Mouse (Mus musculus): Measurements from ENCODE around the gene Adcy2. TPM values are rescaled to one million over a fixed set of nuclear protein-coding genes. Genes with fewer than 3 reads are reported as not detected.

Adcy2 gene
- total and polyA plus RNA-seq, 3 experiments: not detected

- TF ChIP-seq SMC3 (IDR thresholded peaks at IDR 0.05; ENCODE audit: low read depth, low read length) (no peak), CHD2 (IDR thresholded peaks at IDR 0.05; ENCODE audit: low read length) (no peak), SIN3A (IDR thresholded peaks at IDR 0.05; ENCODE audit: low read length) (no peak), UBTF (IDR thresholded peaks at IDR 0.05; ENCODE audit: low read depth, low read length) (no peak), MXI1 (IDR thresholded peaks at IDR 0.05; ENCODE audit: low read depth, low read length) (no peak), NELFE (IDR thresholded peaks at IDR 0.05; ENCODE audit: low read depth, low read length) (no peak)
These were observed 23.9 kb upstream of the Adcy2 start for GRCm38 (mm10) chr13:69023239-69023638.

DNA sequence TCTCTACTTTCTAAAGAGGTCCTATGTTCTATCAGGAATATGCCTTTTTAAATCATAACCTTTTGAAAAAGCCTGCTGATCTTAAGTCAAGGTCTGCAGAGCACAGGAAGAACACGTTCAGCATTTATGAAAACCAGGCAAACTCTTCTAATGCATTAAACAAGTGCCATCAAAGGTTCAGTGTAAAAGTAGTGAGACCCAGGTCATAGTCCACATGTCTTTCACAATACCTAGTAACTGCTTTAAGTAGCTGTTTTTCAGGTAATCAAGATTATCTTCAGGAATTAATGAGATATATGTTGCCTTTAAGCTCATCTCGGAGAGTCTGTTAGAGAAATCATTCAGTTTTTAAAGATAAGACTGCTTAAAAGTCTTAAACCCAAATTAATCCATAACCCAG is 21.2 kb upstream of the Adcy2 start:
- Histone ChIP-seq H3K9me3 (replicated peaks; ENCODE audit: low read length) (peaks cover 58% of the 10 kb centered on the region), H3K9ac (ENCODE audit: insufficient read depth, low read depth) (no peak overlapping the region), H3K27me3 (replicated peaks) (no peaks in the 10 kb centered on the region), H3K79me2 (replicated peaks; ENCODE audit: control insufficient read depth, extremely low read depth, insufficient read depth, poor library complexity, severe bottlenecking) (no peaks in the 10 kb centered on the region), H3K27ac (ENCODE audit: insufficient read depth, low read depth) (no peak overlapping the region), H3K4me1 (ENCODE audit: control insufficient read depth in 1 of 2, insufficient read depth in 2 of 2) (no peaks in the 10 kb centered on the region), H3K4me3 (replicated peaks in 1 of 3; ENCODE audit: low read depth in 2 of 3, low read length in 2 of 3, poor library complexity in 1 of 3) (no peak overlapping the region), H3K36me3 (replicated peaks in 1 of 2; ENCODE audit: control insufficient read depth in 1 of 2, insufficient read depth in 1 of 2, low read length in 1 of 2) (no peaks in the 10 kb centered on the region), H3K4me2 (ENCODE audit: insufficient read depth, low read depth, poor library complexity, severe bottlenecking) (no peak overlapping the region)
- TF ChIP-seq NELFE (IDR thresholded peaks at IDR 0.05; ENCODE audit: low read depth, low read length) (no peak), PAX5 (IDR thresholded peaks at IDR 0.05; ENCODE audit: low read length) (no peak), MEF2A (IDR thresholded peaks at IDR 0.05; ENCODE audit: borderline replicate concordance, low read depth, low read length) (no peak), MAX (IDR thresholded peaks at IDR 0.05; ENCODE audit: low read length) (no peak), RCOR1 (conservative IDR thresholded peaks at IDR 0.05; ENCODE audit: low read depth, low read length) (no peak)
- DNase-seq (ENCODE audit: extremely low read depth): no peak
- dilution Hi-C loops (cut with MboI; ENCODE audit: extremely low pct_ligation_motif_present, extremely low pct_unique_long_range_greater_than_20kb, low sequenced_read_pairs) (no loop called here), in situ Hi-C loops (cut with MboI; ENCODE audit: low pct_ligation_motif_present, low pct_unique_long_range_greater_than_20kb, low sequenced_read_pairs) (no loop called here)

More at GRCm38 (mm10) chr13:69023239-69023638, 23.9 kb upstream of the Adcy2 start:
- Histone ChIP-seq H3K36me3 (replicated peaks in 1 of 2; ENCODE audit: control insufficient read depth in 1 of 2, insufficient read depth in 1 of 2, low read length in 1 of 2) (no peaks in the 10 kb centered on the region), H3K9ac (ENCODE audit: insufficient read depth, low read depth) (no peak overlapping the region), H3K4me3 (replicated peaks in 1 of 3; ENCODE audit: low read depth in 2 of 3, low read length in 2 of 3, poor library complexity in 1 of 3) (no peak overlapping the region), H3K9me3 (replicated peaks; ENCODE audit: low read length) (peaks cover 53% of the 10 kb centered on the region), H3K27ac (ENCODE audit: insufficient read depth, low read depth) (no peak overlapping the region), H3K4me1 (ENCODE audit: control insufficient read depth in 1 of 2, insufficient read depth in 2 of 2) (no peaks in the 10 kb centered on the region), H3K4me2 (ENCODE audit: insufficient read depth, low read depth, poor library complexity, severe bottlenecking) (no peak overlapping the region), H3K27me3 (replicated peaks) (no peaks in the 10 kb centered on the region), H3K79me2 (replicated peaks; ENCODE audit: control insufficient read depth, extremely low read depth, insufficient read depth, poor library complexity, severe bottlenecking) (no peaks in the 10 kb centered on the region)
- no peak for DNase-seq (ENCODE audit: extremely low read depth)
- dilution Hi-C loops (cut with MboI; ENCODE audit: extremely low pct_ligation_motif_present, extremely low pct_unique_long_range_greater_than_20kb, low sequenced_read_pairs): no loop called here
- in situ Hi-C loops (cut with MboI; ENCODE audit: low pct_ligation_motif_present, low pct_unique_long_range_greater_than_20kb, low sequenced_read_pairs): no loop called here

GRCm38 (mm10) chr13:69006915-69007314 is 7.6 kb upstream of the Adcy2 start:
- Histone ChIP-seq H3K27ac (ENCODE audit: insufficient read depth, low read depth) (no peak overlapping the region), H3K79me2 (replicated peaks; ENCODE audit: control insufficient read depth, extremely low read depth, insufficient read depth, poor library complexity, severe bottlenecking) (no peaks in the 10 kb centered on the region), H3K36me3 (replicated peaks in 1 of 2; ENCODE audit: control insufficient read depth in 1 of 2, insufficient read depth in 1 of 2, low read length in 1 of 2) (no peaks in the 10 kb centered on the region), H3K9me3 (replicated peaks; ENCODE audit: low read length) (peaks cover 44% of the 10 kb centered on the region), H3K4me1 (ENCODE audit: control insufficient read depth in 1 of 2, insufficient read depth in 2 of 2) (no peaks in the 10 kb centered on the region), H3K27me3 (replicated peaks) (no peaks in the 10 kb centered on the region), H3K9ac (ENCODE audit: insufficient read depth, low read depth) (no peak overlapping the region), H3K4me3 (replicated peaks in 1 of 3; ENCODE audit: low read depth in 2 of 3, low read length in 2 of 3, poor library complexity in 1 of 3) (no peak overlapping the region), H3K4me2 (ENCODE audit: insufficient read depth, low read depth, poor library complexity, severe bottlenecking) (no peak overlapping the region)
- DNase-seq (ENCODE audit: extremely low read depth): no peak
- TF ChIP-seq MEF2A (IDR thresholded peaks at IDR 0.05; ENCODE audit: borderline replicate concordance, low read depth, low read length) (no peak), BHLHE40 (IDR thresholded peaks at IDR 0.05; ENCODE audit: low read depth, low read length) (no peak), MYC (IDR thresholded peaks at IDR 0.05; ENCODE audit: low read depth, low read length) (no peak), UBTF (IDR thresholded peaks at IDR 0.05; ENCODE audit: low read depth, low read length) (no peak), USF2 (conservative IDR thresholded peaks at IDR 0.05; ENCODE audit: low read depth, low read length) (no peak), HCFC1 (IDR thresholded peaks at IDR 0.05; ENCODE audit: low read depth, low read length) (no peak), ZKSCAN1 (IDR thresholded peaks at IDR 0.05; ENCODE audit: borderline replicate concordance, low read depth, low read length) (no peak), PAX5 (IDR thresholded peaks at IDR 0.05; ENCODE audit: low read length) (no peak)
- dilution Hi-C loops (cut with MboI; ENCODE audit: extremely low pct_ligation_motif_present, extremely low pct_unique_long_range_greater_than_20kb, low sequenced_read_pairs) (no loop called here), in situ Hi-C loops (cut with MboI; ENCODE audit: low pct_ligation_motif_present, low pct_unique_long_range_greater_than_20kb, low sequenced_read_pairs) (no loop called here)
